Mouse (Mus musculus) ES-CJ7 (cell line): ENCODE results near the gene Gm43738.
A peak's percentile ranks its signal among the peaks of the same experiment; 100 is the strongest.
"Not testable (repeated sequence)": the region's sequence is repeated elsewhere in the genome, so short reads cannot be mapped to it uniquely, and the experiment has no call there.

Experiments used
- DNase-seq: peaks from one replicate; pipeline ENCODE4 v3.0.0; 2011; ENCODE audit warnings: low read depth, low spot score

The Gm43738 gene

GRCm38 (mm10) chr3:89102495-89103290 lies 1.8 kb upstream of the Gm43738 start:
- no peak for DNase-seq

DNA sequence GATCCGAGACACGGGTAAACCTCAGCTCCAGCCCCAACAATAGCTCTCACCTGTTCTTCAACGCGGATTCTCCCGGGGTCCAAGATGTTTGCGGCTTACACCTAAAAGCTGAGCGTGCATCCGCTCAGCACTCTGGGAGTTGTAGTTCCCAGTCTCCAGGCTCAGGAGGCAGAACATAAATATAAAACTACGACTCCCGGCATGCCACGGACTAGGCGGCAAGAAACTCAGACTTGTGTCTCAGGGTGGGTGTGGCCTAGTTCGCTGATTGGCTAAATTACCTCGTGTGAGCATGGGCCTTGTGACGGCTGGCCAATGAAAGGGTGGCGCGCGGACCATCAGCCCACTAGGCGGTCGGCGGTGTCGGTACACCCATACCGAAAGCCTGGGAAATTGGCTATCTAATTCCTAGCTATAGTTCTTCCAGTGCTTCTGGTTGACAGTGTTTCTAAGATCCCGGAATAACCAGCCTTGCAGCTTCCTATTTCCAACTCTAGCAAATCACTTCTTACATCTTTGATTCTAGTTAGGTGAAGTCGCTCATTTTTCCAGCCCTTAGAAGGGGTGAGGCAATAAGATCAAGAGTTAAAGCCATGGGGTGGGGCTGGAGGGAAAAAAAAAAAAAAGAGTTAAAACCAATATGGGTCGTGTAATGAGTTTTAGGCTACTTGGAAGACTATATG lies 1.1 kb upstream of the Gm43738 start, which contains the start of gene Fdps:
Fdps (minus strand) TSS at position 148 of the 683 bp plus-strand sequence.
- peak; percentile 100 for DNase-seq

DNA sequence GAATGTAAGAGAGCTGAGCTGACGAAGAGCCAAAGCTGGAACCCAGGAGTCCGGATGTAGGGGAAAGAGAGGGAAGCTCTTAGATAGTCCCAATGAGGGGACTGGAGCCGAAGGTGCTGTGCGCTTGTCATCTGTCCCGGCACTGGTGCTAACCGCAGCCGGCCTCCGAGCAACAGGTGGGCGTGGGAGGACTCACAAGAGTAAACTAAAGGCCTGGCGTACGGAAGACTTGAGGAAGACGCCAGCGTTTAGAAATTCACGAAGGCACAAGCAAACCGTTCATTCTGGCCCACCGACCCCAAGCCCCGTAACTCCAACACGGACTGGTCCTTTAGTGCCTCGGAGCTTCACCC lies 536 bp upstream of the Gm43738 start:
- no peak for DNase-seq

DNA sequence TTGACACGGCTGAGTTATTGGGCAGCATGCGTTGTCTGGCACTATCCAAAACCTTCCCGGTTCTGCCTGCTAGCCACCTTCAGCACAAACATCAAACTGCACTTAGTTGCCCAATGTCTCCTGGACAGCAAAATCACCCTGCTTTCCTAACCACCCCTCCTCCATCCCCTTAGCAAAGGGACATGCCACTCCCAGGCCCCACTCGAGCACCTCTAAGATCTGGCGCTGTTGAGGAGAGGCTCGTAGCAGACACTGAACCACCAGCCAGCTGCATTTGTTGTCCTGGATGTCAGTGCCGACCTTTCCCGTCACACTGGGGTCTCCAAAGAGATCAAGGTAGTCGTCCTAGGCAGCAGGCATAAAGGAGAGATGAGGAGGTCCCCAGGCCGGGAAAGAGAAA lies 6.9 kb downstream of the Gm43738 start:
- DNase-seq: no peak

DNA sequence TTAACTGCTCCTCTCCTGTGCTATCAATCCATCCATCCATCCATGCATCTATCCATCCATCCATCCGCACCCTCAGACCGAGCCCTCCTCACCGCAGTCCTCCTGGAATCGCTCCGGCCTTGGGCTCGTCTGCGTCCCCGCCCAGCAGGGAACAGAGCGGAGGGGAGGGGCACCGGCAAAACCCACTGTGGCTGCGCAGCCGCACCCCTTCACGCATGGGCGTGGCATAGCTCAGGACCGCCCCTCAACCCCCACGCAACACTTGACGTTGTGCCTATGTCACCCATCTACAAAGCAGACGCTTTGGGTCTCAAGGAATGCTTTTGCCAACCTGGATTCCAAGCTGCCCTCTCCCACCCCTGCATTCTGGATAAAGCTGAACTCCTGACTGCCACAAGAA lies 7.7 kb downstream of the Gm43738 start, which contains the start of gene Rusc1:
Rusc1 (minus strand) TSS at position 137 of the 400 bp plus-strand sequence.
- peak; percentile 89 for DNase-seq

DNA sequence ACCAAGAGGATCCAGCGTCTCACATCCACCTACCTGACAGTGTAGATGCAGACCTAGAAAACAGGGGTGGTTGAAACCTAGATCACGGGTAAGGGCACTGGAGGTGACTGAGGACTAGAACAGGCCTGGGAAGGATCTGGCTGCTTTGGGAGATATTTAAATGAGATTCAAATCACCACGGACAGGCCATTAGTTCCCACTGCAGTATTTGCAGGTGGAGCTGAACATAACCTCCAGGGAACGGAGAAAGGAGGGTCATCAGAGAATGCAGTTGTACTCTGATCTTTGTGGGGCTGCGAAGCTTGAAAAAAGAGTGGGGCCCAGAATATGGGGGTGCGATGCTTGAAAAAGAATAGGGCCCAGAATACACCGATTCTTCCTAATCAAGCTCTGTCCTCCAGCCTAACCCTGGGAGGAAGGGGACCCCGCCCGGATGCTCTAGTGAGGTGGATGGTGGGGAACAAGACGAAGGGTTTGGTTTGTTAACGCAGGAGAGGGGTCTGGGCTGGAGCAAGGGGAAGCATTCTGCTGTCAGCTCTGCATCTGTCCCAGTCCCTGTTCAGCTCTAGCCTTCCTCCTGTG lies 8.3 kb downstream of the Gm43738 start:
- DNase-seq: no peak

DNA sequence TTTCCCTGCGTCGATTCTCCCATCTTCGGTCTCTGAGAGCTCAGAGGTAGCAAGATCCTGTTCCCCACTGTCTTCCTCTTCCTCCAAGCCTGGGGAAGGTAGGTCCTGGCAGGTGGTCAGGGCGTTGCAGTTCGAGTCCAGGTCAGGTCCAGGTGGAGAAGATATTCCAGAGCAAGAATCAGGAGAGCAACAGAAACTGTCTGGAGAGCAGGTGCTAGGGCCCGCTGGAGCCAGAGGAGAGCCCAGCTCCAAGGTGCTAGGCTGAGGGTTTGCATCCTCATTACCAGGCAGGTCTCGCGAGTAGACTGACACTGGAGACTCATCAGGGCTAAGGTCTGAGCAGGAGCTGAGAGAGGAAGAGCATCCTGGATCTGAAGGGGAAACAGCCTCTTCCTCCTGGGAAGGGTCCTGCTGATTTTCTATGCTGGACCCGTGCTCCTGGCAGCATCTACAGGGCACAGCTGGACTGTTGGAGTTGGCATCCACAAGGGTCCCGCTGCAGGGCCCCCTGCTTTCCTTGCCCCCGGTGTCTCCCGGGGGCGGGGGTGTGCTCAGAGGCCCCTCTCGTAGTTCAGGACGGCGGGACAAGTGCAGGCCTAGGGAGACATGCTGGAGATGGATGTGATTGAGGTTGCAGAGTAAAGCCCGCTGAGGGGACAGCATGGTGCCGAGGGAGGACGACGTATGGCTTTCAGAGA lies 8.9 kb downstream of the Gm43738 start:
- no peak for DNase-seq

- DNase-seq: peak; percentile 84
Measured at GRCm38 (mm10) chr3:89090694-89091655, 9.9 kb downstream of the Gm43738 start.

DNA sequence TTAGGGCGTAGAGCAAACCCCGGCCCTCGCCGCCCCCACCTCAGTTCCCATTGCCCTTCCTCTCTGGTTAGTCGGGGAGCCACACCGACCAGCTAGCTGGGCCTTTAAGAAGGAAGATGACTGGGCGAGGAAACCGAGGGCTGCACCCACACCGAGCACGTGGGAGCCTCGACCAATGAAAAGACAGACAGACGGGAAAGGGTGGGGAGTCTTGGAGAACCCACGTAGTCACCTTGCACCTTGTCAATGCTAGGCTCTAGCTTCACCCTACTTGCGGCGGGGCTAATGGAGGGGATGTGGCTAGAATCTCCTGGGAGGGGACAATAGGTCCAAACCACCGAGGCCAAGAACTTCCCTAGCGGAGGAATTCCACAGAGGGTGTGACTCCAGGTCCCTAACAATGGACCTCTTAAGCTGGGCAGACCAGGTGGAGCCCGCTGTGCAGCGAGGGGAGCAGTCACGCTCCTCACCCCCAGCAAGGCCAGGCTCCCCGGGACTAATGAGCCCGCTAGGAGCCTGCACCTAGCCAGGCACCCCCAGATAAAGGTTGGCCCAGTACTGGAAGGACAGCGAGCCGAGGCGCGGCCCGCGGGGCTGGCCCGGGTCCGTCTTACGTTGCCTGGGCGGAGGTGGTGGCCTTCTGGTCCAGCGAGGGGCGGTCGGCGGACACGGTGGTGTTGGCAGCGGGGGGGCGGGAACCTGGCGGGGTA lies 10.9 kb downstream of the Gm43738 start:
- DNase-seq: peak; percentile 91

DNA sequence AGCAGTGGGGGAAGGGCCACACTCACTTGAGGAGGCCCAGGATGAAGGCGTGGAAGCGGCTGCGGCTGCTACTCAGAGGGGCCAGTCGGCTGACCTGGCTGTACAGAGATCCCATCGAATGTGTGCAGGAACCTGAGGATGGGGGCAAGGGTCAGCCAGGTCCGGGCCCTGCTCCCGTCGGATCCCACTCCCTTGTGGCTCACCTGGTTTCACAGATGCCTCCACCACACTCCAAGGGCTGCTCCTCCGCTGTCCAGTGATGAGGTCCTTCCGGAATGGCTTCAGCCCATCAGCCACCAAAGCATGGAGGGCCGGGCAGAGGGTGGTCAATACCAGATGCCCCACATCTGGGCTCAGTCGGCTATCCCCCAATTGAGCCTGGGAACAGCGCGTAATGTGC lies 11.9 kb downstream of the Gm43738 start:
- DNase-seq: no peak

DNA sequence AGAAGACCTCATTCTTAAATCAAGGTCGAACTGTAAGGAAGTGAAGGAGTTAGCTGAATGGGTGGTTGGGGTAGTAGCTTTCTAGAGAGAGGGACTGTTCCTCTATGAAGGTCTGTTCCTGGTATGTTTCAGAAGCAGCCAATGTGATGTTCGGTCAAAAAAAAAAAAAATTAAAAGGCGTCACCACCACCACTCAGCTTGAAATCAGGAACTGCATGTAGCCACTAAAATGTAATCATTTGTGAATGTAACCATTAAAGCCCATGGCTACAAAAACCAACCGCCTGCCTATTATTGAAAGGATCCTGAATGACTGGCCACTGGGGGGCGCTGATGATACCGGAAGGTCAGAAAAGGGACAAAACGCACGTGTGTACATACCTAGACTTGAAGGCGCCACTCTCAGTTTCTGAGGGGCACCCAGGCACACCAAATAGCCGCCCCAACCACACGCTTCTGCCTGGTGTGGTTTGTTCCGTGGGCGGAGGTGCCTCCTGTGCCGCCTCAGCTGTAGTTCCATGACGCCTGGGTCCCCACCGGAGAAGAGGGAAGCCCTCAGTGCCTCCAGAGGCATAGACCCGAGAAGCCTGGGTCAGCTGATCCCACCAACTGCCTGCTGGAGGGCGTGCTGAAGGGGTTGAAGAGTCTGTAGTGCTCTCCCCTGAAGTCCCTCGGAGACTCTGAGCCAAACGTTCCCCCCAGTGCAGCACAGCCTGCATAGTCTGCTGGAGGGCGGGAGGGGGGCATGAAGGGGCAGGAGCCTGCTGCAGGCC lies 13.4 kb downstream of the Gm43738 start:
- DNase-seq: peak; percentile 87

DNA sequence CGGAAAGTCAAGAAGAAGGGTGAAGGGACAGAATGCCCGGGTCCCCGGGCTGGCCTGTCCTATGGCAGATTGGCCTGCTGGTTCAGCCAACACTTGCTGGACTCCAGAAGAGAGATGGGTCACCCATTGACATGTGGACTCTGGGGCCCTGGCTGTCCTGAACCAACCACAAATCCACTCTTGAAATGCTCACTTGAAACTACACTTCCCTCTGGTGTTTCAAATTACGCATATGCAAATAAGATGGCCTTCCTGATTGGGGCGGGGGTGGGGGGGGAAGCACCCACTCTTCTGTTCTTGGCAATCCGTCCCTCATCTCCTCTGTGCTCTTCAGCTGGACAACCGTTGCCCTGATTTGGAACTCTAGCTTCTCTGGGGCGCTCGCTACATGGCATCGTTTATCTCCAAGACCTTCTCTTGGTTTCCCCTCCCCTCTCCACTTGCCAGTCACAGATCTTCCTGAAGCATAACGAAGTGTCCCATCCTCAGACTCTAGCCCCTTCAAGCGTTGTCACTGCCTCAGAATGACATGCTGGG lies 16.2 kb downstream of the Gm43738 start:
- no peak for DNase-seq

- DNase-seq: no peak
Measured at GRCm38 (mm10) chr3:89084133-89084532, 16.8 kb downstream of the Gm43738 start.

- not testable (repeated sequence) for DNase-seq
Measured at GRCm38 (mm10) chr3:89082287-89082686, 18.6 kb downstream of the Gm43738 start.

DNA sequence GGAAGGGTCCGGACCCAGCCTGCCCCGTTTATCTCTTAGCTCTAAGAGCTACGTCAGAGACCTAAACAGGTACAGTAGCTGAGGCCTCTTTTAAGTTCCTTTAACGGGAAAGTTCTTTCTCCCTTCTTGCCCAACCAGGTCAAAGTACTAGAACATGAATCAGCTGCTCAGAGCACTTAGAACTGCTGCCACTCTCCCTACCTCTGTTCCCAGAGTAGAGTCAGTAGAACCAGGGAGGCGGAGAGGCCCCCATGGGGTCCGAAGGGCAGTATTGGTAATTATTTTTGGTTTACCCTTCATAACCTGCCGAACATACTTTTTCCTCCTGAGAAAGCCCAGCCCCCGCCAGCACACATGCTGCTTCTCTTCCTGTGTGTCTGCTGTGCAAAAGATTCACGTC lies 23.5 kb downstream of the Gm43738 start:
- DNase-seq: no peak

GRCm38 (mm10) chr3:89067265-89067664 lies 33.6 kb downstream of the Gm43738 start:
- DNase-seq: no peak

DNA sequence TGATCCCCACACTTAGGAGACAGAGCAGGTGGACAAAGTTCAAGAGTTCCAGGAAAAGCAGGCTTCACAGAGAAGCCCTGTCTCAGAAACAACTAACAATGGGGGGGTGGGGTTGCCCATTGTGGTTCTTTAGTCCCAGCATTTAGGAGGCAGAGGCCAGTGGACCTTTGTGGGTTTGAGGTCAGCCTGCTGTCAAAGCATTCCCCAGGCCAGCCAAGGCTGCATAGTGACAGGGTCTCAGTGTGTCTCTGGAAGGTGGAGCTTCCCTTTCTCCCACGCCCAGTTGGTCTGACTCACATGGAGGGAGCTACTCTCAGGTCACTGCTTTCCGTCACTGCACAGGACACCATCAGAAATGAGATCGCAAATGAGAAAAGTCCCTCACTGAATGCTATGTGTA lies 39.2 kb downstream of the Gm43738 start:
- DNase-seq: no peak

GRCm38 (mm10) chr3:89058783-89059182 lies 42.1 kb downstream of the Gm43738 start:
- peak; percentile 62 for DNase-seq

GRCm38 (mm10) chr3:89058361-89058760 lies 42.5 kb downstream of the Gm43738 start:
- DNase-seq: no peak
